Mouse (Mus musculus) T-helper 17 cell (primary cell): ENCODE measurements around the gene Gpatch3.

Experiments used
- in situ Hi-C, 2 experiments: fragments of 300-600 bp; cut with MboI, MseI; formaldehyde crosslinking; loops; 1 replicate in 1 of 2; 2 replicates in 1 of 2; pipeline ENCODE4 v1.15.1; 2025; ENCODE audit warnings: high pct_unique_total_duplicates in 2 of 2

Gpatch3 gene

GRCm38 (mm10) chr4:133584059-133584951, 9.8 kb downstream of the Gpatch3 start, which contains the start of gene Gpn2:
TSS of gene Gpn2 (plus strand) at chr4:133584362.
- in situ Hi-C loops: no loop called here

DNA sequence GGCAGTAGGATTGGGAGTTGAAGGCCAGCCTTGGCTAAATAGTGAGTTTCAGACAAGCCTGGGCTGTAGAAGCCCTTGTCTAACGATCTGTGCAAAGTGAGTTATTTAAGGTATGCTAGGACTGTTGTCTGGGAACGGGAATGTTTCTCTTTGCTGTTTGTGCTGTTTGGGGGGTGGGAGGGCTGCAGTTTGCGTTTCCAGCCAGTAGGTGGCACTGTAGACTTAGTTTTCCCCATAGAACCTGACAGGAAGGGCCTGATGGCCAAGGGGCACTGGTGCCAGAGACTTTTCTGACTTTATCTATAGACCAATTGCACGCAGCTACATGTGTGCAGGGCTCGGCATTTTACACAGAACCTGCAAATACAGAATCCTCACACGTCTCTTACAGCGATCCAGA, 18.0 kb downstream of the Gpatch3 start:
- in situ Hi-C loops: loop anchor here (5.0 to 10.0 kb wide), 2 partner anchors 52 to 240 kb away; no protein-coding TSS in a partner anchor

DNA sequence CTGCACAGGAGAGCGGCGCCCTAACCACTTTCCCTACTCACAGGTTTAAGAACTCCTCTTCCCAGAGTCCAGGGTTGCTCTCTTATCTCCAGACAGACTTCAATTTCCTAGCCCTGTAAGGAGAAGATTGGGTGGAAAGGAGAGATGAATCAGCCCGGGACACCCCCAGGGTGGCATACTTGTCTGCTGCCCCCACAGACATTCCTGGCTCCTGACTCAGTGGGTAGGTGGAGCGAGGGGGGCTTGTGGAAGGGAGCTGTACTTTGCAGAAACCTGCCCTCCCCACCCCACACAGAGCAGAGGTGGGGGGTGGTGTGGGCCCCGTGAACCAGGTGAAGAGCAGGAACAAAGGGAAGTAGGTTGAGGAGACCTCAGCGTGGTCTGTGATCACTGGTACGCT, 21.0 kb downstream of the Gpatch3 start:
- in situ Hi-C loops: loop anchor here (10.0 kb wide), 1 partner anchor 49 kb away; no protein-coding TSS in a partner anchor

- in situ Hi-C loops: loop anchor here (10.0 kb wide), 1 partner anchor 49 kb away; no protein-coding TSS in a partner anchor
Measured at GRCm38 (mm10) chr4:133596084-133596483, 21.5 kb downstream of the Gpatch3 start.

DNA sequence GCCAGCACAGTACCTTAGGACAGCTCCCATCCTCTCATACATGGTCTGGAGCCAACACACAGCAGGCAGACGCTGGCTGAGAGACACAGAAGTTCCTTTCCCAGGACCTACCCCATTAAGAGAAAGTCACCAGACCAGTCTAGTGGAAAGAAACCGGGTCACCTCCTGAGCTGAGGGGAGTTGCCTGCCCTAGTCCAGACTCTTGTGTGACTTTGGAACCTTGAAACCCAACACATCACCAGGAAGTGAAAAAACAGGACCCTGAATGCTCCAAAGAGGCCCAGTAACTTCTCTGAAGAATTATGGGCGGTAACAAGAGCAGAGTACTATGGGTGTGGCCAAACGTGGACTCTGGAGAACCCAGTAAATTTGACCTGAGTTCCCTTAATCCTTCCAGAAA, 24.1 kb downstream of the Gpatch3 start:
- in situ Hi-C loops: loop anchor here (10.0 kb wide), 1 partner anchor 46 kb away; no protein-coding TSS in a partner anchor

DNA sequence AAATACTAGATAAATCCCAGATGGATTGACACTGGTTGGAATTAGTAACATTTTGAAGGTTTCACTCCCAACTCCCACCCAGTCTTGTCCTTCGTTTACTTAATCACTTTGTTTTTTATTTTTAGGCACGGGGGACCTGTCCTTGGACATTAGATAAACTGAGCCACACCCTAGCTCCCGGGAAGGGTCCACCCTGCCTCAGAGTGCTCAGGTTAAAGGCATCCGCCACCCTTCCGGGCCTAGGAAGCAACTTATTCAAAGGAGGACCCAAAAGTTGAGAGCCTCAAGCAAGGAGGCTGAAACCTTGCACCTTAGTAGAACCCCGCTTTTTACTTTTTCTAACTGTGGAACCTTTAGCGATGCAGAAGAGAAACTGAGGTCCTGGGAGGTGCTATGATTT, 24.6 kb downstream of the Gpatch3 start:
- in situ Hi-C loops: loop anchor here (10.0 kb wide), 1 partner anchor 46 kb away; no protein-coding TSS in a partner anchor

DNA sequence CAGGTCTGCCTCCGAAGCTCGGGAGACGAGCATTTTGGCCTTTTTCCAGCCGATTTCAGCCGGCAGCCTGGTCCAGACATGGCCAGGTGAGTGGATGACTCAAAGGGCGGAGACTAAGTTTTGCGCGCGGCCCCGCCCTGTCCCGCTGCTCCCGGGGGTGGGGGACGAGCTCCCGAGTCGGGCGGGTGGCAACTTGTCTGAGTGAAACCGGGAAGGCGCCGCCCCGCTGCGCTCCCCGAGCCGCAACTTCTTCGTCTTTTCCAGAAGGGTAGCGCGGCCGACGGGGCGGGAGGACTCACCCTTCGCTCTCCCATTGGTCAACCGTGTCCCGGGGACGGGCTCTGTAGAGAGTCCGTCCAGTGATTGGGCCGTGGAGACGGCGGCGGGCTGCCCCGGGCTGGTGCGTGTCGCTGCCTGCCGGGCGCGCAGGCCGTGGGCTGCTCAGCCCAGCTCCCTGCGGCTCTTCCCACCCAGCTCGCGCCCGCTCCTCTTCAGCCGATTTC, 25.1 kb downstream of the Gpatch3 start:
- in situ Hi-C loops: loop anchor here (10.0 kb wide), 1 partner anchor 45 kb away; no protein-coding TSS in a partner anchor

DNA sequence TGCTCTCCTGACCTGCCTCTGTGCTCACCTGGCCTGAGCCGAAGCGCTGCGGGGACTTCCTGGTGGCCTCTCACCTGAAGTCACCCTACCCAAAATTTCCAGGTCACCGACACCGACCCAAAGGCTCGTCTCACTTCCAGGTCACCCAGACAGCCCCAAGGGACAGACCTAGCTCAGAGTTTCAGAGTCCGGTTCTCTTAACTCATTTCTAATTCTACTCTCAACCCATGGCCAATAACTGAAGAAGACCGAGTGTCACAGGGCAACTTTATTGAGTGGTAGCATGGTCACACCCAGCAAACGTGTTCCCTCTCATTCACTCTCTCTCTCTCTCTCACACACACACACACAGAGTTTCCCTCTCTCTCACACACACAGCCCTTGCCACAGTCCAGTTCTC, 25.8 kb downstream of the Gpatch3 start:
- in situ Hi-C loops: no loop called here

- in situ Hi-C loops: no loop called here
Measured at GRCm38 (mm10) chr4:133601721-133602218, 27.2 kb downstream of the Gpatch3 start, which contains the start of gene Sfn. TSS of gene Sfn (minus strand) at chr4:133602168.

GRCm38 (mm10) chr4:133603056-133603455, 28.5 kb downstream of the Gpatch3 start:
- in situ Hi-C loops: no loop called here

DNA sequence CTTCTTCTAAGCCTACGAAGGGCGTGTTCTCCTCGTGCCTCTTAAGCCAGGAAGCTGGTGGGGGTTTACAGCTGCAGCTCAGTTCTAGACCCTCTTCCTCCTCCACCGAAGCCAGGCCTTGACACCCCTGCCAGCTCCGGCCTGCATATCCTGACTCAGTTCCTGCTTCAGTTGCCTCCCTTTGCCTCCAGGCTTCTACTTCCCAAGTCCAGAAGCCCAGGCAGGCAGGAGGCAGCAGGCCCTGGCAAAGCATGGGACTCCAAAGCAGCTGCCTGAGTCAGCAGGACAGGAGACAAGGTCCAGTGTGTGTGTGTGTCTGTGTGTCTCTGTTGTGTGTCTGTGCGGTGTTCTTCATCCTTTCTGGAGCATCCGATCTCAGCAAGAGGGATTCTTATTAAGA, 29.6 kb downstream of the Gpatch3 start:
- in situ Hi-C loops: no loop called here

DNA sequence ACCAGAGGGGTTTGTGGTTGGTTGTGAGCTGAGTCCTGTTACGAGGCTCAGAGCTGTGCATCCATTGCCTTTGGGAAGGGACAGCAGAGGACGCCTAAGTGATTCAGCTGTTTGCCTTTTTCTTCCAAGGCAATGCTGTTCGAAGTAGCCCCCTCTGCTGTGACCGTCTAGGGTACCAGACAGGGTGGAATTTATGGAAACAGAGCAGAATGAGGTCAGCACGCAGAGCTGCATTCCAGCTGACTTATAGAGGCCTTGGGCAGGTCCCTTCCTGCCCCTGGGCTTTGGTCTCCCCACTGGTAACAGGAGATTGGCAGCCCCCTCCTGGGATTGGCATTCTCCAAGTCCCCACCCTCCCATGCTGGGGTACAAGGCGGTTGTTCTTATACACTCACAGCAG, 30.3 kb downstream of the Gpatch3 start:
- in situ Hi-C loops: no loop called here

- in situ Hi-C loops: no loop called here
Measured at GRCm38 (mm10) chr4:133605330-133605729, 30.8 kb downstream of the Gpatch3 start.

- in situ Hi-C loops: no loop called here
Measured at GRCm38 (mm10) chr4:133607284-133607683, 32.7 kb downstream of the Gpatch3 start.

- in situ Hi-C loops: loop anchor here in 1 of 2 experiments (10.0 kb wide), 1 partner anchor 635 kb away; the partner anchor contains the start of gene Fgr
Measured at GRCm38 (mm10) chr4:133609719-133610118, 35.2 kb downstream of the Gpatch3 start.

- in situ Hi-C loops: loop anchor here in 1 of 2 experiments (10.0 kb wide), 1 partner anchor 637 kb away; the partner anchor contains the start of gene Fgr
Measured at GRCm38 (mm10) chr4:133611815-133612214, 37.3 kb downstream of the Gpatch3 start.

DNA sequence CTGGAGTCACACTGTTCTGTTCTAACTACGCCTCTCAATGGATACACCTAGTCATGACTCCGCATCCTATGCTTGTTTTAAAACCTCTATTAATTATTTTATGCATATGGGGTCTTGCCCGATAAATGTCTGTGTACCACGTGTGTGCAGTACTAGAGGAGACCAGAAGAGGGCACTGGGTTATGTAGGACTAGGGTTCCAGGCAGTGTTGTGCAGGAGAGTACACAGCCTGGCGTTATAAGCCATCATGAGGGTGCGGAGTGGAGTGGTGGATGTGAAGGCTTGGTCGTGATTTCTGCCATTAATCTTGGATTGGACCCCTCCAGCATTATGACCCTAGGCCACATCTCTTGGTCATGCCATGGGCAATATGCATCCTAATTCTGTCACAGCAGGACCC, 37.9 kb downstream of the Gpatch3 start:
- in situ Hi-C loops: loop anchor here in 1 of 2 experiments (10.0 kb wide), 1 partner anchor 638 kb away; the partner anchor contains the start of gene Fgr

- in situ Hi-C loops: loop anchor here in 1 of 2 experiments (10.0 kb wide), 1 partner anchor 638 kb away; the partner anchor contains the start of gene Fgr
Measured at GRCm38 (mm10) chr4:133613026-133613425, 38.5 kb downstream of the Gpatch3 start.

DNA sequence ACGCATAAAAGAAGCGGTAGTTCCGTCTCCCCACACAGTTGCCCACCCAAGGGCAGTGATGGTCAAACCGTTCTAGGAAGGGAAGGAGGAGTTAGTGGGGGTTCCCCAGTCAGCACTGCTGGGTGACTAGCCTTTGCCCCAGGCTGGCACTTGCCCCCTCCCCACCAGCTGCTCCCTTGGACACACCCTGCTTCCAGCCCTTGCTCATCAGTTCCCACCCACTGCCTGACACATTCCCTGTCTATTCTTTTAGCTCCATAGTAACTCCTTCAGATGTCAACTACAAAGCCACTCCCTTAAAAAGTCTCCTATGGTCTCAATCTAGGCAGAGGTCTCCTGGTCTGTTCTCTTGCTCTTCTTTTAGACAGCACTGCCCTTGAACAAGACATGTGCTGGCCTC, 39.3 kb downstream of the Gpatch3 start:
- in situ Hi-C loops: loop anchor here in 1 of 2 experiments (10.0 kb wide), 1 partner anchor 639 kb away; the partner anchor contains the start of gene Fgr

GRCm38 (mm10) chr4:133614274-133614761, 39.8 kb downstream of the Gpatch3 start:
- in situ Hi-C loops: loop anchor here in 1 of 2 experiments (10.0 kb wide), 1 partner anchor 640 kb away; the partner anchor contains the start of gene Fgr

GRCm38 (mm10) chr4:133615416-133615815, 40.9 kb downstream of the Gpatch3 start:
- in situ Hi-C loops: loop anchor here in 1 of 2 experiments (10.0 kb wide), 1 partner anchor 641 kb away; the partner anchor contains the start of gene Fgr
